Mouse (Mus musculus): ENCODE measurements around the gene Zbtb38.

GRCm38 (mm10) chr9:96753392-96753791, 761 bp upstream of the Zbtb38 start:
- no peak for TF ChIP-seq GATA1 (IDR thresholded peaks at IDR 0.05; ENCODE audit: low read length)
- TF ChIP-seq TAL1 (IDR thresholded peaks at IDR 0.05; ENCODE audit: low read length), result no peak
